Mouse (Mus musculus) CH12.LX (cell line): ENCODE measurements around the gene Denr.

ENCODE experiments used
- POLR2A ChIP-seq: IDR thresholded peaks from 2 replicates; pipeline ENCODE4 v1.6.1; 2011; ENCODE audit warnings: low read depth, mild to moderate bottlenecking, improper control_type of control experiment, low read length
- RAD21 ChIP-seq: IDR thresholded peaks from 2 replicates; pipeline ENCODE4 v1.6.1; 2011; ENCODE audit warnings: low read depth, mild to moderate bottlenecking, low read length, improper control_type of control experiment, moderate library complexity
- ZMIZ1 ChIP-seq: IDR thresholded peaks from 2 replicates; pipeline ENCODE4 v1.6.1; 2012; ENCODE audit warnings: low read depth, mild to moderate bottlenecking, inconsistent platforms, low read length, improper control_type of control experiment
- ZNF384 ChIP-seq: IDR thresholded peaks from 2 replicates; pipeline ENCODE4 v1.6.1; 2012; ENCODE audit warnings: low read depth, low read length, improper control_type of control experiment, inconsistent platforms

DNA sequence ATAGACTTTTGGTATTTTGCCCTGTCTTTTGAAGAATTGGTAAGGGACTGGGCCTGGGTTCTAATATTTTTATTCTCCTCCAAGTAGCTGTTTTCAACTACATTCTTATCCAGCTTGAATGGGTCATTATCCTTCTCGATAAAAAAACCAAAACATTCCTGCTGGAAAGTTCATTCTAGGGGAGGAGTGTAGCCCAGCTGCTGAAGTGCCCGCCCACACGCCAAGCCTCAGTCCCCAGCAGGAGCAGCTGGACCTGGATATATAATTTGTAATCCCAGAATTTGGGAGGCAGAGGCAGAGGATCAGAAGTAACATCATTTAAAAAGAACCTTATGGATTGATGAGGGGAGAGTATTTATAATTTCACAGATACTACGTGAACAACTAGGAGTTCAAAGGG is 39.6 kb downstream of the Denr start:
- TF ChIP-seq RAD21, result no peak
- TF ChIP-seq POLR2A, result no peak
- TF ChIP-seq ZNF384, result no peak
- TF ChIP-seq ZMIZ1, result no peak
